Mouse (Mus musculus) cerebellum, adult 2 months (tissue): ENCODE results near the gene Gm13889.

ENCODE experiments used
- CTCF ChIP-seq: fragments of 200-500 bp; IDR thresholded peaks from 2 replicates; pipeline ENCODE4 v1.5.1; 2011; ENCODE audit warnings: low read depth, mild to moderate bottlenecking, control low read depth, low read length, moderate library complexity, borderline replicate concordance; ENCODE audit not compliant: insufficient read depth
- POLR2A ChIP-seq: fragments of 200-500 bp; IDR thresholded peaks from 2 replicates; pipeline ENCODE4 v1.6.1; 2011; ENCODE audit warnings: low read length, control low read depth, borderline replicate concordance; ENCODE audit not compliant: insufficient read depth

- TF ChIP-seq CTCF (no peak), POLR2A (no peak)
Measured at GRCm38 (mm10) chr2:93919093-93919492, 37.9 kb downstream of the Gm13889 start.
